Mouse (Mus musculus) hindlimb bud, embryonic 11.5 days (tissue): ENCODE data around the gene Grik5.

Experiments
- DNase-seq: peaks from one replicate; pipeline ENCODE4 v3.0.0-alpha.2; 2012; ENCODE audit warnings: low read depth, low spot score; ENCODE audit errors: extremely low spot score

The Grik5 gene

DNA sequence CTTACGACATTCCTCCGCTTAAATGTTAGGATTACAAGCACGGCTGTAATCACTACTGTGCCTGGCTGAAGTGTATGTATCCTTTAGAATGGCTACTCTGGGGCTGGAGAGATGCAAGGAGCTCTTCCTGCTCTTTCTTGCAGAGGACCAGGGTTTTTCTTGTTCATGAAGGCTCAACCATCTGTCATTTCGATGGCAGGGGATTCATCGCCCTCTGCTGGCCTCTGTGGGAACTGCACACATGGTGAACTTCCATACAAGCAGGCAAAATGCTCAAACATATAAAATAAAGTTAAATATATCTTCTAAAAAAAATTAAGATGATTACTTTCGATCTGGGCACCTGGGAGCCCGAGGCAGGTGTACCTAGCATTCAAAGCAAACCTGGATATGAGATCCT, 36.2 kb downstream of the Grik5 start:
- DNase-seq, result peak; percentile 20

DNA sequence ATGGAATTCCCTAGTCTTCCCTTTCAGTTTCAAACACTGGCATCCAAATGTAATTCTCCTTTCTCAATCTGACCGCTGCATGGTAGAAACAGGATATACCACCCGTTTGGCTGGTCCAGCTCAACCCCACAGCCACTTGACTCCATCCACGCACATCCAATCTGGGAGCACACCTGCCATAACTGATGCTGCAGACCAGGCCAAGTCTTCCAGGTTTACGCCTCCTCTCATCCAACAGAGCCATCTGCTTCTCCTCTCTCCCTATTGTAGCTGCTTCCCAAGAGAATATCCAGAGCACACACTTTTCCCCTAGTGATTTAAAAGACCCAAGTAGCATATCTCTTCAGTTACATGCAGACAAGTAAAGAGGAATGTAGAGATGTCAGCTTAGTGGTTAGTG, 37.4 kb downstream of the Grik5 start:
- no peak for DNase-seq

DNA sequence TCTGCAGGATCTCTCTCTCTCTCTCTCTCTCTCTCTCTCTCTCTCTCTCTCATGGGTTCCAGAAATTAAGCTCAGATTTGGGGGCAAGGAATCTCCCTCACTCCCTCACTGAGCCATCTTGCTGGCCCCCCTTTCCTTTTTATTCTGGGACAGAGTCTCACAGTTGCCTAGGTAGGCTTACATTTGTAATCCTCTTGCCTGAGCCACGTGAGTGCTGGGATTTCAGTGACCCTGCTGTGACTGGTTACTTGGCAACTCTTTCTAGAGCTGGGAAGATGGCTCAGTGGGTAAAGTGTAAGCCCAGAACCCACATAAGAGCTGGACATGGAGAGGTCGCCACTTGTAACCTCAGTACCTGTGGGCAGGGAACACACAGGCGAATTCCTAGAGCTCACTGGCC, 40.6 kb downstream of the Grik5 start:
- no peak for DNase-seq

DNA sequence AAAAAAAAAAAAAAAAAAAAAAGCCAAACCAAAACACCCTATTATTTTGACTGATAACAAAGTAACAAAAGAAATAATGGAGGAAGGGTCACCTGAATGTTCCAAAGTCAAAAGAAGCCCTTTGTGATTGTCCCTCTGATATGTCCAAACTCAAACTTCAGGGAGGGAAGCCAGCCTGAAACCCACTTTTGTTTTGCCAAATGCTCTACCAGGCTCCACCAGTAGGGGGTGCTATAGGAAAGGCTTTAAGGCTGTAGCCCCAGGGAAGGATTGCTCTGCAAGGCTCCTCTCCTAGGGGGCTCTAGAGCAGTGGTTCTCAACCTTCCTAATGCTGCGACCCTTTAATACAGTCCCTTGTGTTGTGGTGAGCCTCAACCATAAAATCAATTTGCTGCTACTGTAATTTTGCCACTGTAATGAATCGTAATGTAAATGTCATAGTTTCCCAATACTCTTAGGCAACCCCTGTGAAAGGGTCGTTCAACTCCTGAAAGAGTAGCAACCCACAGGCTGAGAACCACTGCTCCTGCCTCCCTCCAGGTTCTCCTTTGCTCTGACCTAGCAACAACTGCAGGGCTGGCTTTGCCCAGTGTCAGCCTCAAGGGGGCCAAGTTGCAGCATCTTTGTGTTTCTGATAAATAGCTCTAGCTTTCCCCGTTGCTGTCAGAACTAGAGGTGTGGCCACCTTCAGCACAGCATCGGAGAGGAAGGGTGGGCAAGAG, 42.0 kb downstream of the Grik5 start:
- peak; percentile 86 for DNase-seq

DNA sequence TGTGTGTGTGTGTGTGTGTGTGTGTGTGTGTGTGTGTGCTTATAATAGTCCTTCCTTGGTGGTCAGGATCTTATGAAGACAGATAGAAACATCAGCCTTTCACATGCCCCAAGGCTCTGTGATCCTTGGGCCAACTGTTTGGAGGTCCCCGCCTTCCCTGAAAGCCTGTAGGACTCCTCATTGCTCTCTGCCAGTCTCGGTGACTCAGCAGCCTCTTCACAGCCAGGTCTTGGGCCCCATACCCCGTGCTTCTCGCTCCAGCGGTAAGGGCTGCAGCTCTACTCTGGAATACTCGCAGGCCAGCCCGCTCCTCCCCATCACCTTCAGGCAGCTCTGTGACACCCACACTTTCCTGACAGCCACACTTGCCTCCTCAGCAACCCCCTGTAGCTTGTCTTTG, 45.7 kb downstream of the Grik5 start:
- DNase-seq, result no peak

DNA sequence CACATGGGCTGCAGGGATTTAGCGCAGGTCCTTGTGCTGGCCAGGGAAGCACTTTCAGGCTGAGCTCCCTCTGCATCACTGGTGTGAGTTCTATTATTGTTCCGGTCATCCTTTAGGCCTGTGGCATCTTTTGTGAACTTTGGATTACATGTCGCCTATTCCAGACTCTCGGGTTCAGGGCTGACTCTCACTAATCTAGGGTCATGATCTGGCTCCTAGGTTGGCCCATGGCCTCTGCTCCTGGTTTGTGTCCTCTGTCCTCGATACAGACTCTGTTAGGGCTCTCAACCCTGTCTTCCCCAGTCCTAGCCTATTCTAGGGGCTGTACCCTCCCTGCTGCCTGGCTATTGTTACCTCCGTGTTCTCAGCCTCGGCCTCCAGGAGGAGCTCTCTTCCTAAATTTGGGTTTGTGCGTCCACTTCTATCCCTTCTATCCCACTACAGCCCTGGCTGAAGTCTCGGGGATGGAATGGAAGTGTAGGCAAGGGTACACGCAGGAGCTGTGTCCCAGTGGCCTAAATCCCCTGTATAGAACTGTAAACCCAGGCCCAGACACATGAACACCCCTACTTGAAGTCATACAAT, 46.2 kb downstream of the Grik5 start:
- DNase-seq, result no peak

DNA sequence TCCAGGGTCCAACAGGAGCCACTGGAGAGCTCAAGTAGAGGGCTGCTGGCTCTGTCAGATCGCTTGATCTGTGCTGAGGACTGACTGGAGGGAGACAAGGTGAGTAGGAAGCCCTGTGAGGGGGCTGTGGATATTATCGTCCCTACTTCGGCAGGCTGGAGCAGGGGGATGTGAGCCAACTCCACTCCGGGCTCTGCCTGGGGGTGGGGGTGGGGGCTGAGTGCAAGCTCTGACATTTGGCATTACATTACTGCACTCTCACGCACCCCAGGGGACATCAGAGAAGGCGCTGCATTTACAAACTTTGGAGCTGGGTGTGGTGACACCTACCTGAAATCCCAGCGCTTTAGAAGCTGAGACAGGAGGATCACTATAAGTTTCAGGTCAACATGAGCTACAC, 60.6 kb downstream of the Grik5 start:
- DNase-seq, result no peak

DNA sequence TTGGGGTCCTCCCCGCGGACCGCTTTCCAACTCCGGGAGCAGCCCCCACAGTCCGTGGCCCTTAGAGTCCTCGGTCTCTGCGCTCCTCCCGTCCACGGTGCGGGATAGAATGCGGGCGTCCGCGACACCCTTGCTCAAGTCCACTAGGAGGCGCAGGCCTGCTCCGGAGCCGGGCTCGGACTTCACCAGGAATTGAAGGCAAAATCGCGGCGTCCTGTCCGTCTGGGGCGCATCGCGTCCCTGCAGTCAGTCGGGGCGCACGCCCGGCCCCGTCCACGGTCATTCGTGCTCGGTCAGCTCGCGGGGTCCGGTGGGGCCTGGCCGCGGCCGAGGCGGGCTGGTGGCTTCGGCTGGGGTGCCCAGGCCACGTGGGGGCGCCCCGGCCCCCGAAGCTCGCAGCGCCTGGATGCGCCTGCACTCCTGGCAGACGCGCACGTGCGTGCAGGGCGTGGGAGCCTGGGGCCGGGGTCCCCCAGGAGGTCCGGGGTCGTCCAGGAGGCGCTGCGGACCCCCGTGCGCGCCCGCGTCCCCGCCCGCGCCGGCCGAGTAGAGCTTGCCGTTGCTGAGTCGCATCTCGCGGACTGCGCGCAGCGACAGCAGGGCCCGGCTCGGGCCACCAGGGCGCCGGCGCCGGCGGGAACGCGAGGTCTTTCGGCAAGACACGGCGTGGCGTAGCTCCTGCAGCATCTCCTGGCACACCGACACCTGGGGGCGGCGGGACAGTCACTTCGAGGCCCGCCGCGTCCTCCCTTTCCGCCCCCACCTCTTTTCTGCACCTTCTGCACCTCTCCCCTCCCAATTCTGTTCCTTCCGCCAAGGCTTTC, 61.8 kb downstream of the Grik5 start:
- DNase-seq, result no peak

DNA sequence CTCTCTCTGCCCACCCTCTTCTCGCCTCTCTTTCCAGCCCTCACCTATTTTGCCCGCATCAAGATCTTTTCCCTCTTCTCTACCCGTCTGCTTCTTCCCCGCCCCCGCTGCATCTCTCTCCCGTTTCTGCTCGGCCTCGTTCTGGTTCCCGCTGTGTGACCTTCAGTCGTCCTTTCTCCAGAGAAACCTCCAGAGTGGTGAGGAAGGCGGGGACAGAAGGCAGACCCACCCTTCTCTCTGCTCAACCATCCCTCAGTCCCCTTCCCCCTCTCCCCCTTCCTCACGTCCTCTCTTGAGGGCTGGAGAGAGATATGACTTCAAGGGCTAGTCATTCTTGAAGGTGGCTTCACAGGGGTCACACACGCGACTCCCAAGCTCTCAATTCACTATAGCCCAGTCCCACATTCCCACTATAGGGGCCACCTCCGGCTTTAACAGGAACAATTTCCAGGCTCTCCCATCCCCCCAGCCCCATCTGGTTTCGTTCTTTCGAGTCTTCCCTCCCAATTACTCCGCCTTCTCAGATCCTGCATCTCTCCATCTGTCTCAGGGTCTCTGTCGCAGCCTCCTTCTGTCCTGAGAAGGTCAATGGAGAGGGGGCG, 62.9 kb downstream of the Grik5 start:
- DNase-seq, result no peak

DNA sequence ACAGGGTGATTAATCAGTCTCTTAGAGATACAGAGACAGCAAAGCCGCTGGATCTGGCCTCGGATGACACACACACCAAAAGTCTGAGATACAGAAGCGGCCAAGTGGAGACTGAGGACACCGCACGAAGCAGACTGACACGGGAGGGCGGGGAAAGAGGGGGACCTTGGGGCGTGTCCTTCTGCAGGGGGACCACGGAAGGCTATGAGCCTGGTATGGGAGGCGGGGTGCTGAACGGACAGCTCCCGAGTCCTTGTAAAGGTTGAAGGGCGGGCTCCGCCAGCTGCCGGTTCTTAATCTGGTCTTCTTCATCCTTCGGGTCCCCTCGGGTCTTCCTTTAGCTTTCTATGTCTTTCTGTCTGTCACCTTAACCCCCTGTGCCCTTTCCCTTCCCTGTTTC, 63.5 kb downstream of the Grik5 start:
- DNase-seq, result peak; percentile 39

DNA sequence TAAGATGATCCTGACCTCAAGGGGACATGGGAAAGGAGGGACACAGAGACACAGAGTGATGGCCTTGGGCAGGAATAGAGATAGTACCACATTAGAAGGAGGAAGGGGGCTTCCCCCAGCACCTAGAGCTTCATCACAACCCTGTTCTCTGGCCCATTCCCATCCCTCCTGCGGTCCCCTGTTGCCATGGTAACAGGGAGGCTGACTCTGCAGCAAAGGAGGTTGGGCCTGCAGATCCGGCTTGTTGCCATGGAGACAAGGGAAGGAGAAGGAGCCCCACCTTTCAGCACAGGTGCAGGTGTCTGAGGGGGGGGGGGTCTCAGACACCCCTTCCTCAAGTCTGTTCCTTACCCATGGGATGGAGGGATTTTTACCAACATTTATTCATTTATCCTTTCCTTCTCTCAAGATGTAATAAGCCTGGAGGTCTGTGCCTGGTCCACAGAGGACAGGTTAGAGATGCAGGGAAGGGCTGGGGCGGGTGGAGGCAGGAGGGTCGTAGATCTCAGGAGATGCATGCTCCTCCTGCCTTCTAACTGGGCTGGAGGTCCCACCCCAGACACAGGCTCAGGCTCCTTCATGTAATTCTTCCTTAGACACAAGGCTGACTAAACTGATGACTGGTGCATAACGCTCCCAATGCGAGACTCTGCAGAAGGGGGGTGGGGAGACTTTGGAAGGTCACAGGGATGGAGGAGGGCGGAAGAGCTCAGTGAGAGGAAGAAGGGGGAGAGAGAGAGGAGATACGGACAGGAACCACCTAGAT, 64.4 kb downstream of the Grik5 start:
- no peak for DNase-seq

DNA sequence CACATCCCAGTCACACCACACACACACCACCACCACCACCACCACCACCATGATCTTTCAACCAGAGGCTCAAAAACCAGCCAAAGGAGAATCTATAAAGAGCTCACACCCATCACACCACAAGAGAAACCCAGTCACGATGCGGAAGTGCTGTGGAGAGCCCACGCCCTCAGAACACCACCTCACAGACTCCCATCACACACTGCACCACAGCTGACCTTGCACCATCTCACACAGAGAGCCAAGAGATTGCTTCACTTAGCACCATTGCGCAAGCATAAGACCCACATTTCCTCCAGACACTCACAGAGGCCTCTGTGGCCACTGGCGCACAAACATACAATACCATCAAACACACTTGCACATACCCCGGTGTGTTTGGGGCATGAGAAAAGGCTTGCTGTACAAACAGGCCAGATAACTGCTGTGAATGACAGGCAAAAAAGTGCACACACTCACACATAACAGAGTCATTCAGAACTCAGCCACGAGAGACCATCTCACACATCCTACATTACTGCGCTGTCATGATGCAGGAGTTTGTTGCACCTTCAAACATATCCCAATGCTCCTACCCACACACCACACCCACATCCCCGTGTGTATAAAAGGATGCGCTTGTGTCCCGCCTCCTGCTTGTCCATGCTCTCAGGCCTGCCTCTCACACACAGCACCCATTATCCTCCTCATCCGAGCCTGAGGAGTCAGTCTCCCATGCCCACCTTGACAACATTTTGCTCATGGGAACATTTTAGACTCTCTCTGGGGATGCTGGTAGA, 65.4 kb downstream of the Grik5 start:
- DNase-seq, result no peak

DNA sequence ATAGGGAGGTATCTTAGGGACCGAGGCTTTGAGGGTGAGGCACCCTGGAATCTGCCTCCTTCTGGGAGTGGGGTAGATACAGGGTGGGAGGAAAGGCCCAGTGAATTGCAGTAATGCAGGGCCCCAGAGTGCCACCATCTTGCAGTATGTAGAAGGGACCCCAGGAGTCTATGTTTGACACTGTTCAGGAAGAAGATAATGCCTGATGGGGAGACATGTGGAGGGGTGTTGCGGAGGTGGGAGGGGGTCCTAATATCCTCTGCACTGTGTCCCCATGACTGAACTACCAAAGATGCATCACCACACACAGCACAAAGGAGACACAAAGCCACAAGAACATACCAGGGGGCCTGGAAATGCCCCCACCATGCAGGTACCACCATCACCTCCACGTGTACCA, 66.0 kb downstream of the Grik5 start:
- no peak for DNase-seq

DNA sequence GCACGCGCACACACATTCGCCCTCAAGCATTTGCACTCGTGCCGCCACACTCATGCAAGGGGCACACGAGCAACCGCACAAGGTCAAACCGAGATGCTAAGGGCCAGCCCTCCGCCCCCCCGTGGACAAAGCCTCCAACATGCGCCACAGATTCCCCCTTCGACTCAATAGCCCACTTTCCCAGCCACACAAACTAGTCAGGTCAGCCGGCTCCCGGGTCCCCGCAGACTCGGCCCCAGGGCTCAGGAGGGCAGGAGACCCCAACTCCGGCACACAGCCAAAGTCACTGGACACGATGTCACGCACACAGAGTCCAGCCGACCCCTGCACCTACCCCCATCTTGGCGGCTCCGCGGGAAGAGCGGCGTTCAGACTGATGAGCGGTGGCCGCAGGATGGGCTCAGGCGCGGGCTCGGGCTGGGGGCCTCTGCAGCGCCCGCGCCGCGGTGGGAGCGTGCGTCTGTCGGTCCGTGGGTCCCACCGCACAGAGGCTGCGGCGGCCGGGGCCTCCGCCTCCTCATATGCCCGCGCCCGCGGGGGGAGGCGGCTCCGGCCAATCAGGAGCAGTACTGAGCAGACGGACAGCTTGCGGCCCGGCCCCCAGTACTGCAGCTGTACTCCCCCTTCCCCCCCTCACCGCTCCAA, 66.6 kb downstream of the Grik5 start, which contains the start of gene Atp1a3:
Gene Atp1a3, minus strand, starts transcription at position 538 of the 645 bp plus-strand sequence.
- no peak for DNase-seq

DNA sequence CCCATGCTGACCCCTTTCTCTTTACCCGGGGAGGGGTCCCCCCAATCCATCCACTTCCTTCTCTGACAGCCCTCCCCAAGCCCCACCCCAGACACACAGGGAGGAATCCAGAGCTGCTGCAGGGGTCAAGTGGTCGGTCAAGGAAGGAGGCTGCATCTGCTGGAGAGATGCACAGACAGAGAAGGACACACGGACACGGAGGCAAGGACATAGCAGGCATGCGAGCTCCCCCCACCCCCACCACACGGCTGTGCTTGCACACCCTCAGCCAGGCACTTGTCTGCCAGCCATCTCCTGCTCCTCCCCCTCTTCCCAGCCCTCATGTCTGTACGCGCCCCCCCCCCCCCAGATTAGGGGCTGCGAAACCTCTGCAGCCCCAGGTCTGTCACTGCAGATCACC, 67.3 kb downstream of the Grik5 start:
- no peak for DNase-seq

DNA sequence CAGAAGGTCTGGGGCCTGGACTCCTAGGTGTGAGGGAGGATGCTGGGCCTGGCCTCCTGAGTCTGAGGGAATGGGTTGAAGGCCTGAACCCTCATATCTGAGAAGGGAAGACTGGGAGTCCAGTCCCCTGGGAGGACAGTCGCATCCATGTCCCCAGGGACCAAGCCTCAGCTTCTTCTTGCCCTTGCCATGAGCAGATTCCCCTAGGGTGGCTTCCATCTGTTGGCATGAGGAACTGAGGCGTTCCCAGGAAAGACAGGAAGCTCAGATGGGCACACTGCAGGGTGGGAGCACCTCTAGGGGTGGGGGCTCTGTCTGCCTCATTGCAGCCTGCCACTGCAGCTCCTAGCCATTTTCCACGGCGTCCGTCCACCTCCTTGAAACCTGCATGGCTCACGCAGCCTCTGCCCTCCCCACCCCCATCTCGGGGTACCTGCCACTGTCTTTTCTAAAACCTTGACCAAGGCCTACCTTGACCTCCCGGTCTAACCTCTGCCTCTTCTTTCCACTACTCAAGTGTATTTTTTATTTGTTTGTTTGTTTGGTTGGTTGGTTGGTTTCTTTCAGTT, 68.2 kb downstream of the Grik5 start:
- DNase-seq, result no peak

DNA sequence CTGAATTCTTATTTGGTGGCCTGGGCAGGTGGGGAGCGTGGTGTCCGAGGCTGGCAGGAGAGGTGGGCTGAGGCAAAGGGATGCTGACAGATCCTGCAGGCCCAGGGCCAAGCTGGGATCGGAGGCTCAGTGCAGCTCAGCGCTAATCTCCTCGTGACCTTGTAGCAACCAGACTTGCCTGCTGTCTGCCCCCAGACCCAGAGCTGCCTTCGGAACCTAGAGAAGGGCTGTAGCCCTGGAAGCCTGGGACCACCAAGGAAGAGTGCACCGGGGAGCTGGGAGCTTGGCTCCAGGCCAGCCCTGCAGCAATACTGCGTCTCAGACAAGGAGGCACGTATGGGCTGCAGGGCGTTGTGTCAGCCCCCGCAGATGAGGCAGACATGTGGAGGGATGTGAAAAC, 68.9 kb downstream of the Grik5 start:
- no peak for DNase-seq

DNA sequence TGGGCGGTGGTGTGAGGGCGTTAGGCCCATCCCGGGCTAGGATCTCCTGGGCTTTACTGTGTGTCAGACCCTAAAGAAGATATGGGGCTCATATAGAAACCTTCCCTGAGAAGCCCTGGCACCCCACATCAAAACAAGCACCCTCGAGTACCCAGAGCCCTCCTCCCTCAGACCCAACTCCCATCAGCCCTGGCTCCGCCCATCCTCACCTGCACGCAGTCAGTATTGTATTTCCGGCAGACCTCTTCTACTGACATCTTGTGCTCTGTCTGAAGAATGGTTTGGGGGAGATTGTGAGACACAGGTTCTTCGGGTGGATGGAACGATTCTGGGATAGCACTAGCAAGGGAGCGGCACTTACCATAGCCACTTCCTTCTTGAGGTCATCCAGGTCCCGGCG, 71.4 kb downstream of the Grik5 start:
- DNase-seq, result no peak

DNA sequence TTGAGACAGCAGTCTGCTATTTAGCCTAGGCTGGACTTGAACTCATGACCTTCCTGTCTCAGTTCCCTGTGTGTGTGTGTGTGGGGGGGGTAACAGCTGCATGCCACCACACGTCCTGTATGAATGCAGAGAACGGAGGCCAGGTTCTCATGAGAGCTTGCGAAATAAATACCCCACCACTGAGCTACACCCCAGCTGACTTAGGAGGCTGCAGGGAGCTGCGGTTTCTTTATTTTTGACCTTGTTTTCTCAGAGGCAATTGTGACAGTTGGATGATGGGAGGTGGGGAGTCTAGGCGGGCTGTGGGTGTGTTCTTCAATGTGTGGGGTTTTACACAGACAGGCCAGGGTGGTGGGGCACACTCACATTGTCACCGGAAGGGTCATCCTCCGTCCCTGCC, 71.9 kb downstream of the Grik5 start:
- no peak for DNase-seq
